Mouse (Mus musculus) liver, postnatal 0 days (tissue): ENCODE measurements around the gene Hmces.

ENCODE experiments used
- CTCF ChIP-seq: sonication (generic); IDR thresholded peaks from 2 replicates; pipeline ENCODE4 v1.5.1; 2016; ENCODE audit warnings: antibody characterized with exemption, low read depth
- EP300 ChIP-seq: IDR thresholded peaks from 2 replicates; pipeline ENCODE4 v1.6.1; 2016; ENCODE audit warnings: antibody characterized with exemption, low read depth, mild to moderate bottlenecking

GRCm38 (mm10) chr6:87893931-87894330 is 19.8 kb upstream of the Hmces start:
- TF ChIP-seq CTCF: no peak
- no peak for TF ChIP-seq EP300
